Mouse (Mus musculus): ENCODE data around the gene Cadps. TPM values are rescaled to one million over a fixed set of nuclear protein-coding genes. Genes with fewer than 3 reads are reported as not detected.

Cadps gene
- polyA plus RNA-seq, 1 experiment from 2014 or later, result not detected

GRCm38 (mm10) chr14:12801100-12801499 is 21.8 kb downstream of the Cadps start:
- no peak overlapping the region for H3K4me3 ChIP-seq (ENCODE audit: inconsistent target)

GRCm38 (mm10) chr14:12798926-12799325 is 24.0 kb downstream of the Cadps start:
- no peak overlapping the region for H3K4me3 ChIP-seq (ENCODE audit: inconsistent target)
- no peaks in the 10 kb centered on the region for H3K36me3 ChIP-seq (ENCODE audit: inconsistent target)
- H3K27ac ChIP-seq, result no peak overlapping the region
- H3K79me2 ChIP-seq (ENCODE audit: inconsistent target), result no peaks in the 10 kb centered on the region

More at GRCm38 (mm10) chr14:12801100-12801499, 21.8 kb downstream of the Cadps start:
- WGBS (ENCODE audit: missing documents), result 57% methylated on average over 2 of the region's 2 CpGs
- no peaks in the 10 kb centered on the region for H3K36me3 ChIP-seq (ENCODE audit: inconsistent target)
- H3K27ac ChIP-seq, result no peak overlapping the region
- H3K79me2 ChIP-seq (ENCODE audit: inconsistent target), result no peaks in the 10 kb centered on the region

- 71% methylated on average over 1 of the region's 1 CpGs for WGBS (ENCODE audit: missing documents)
- no peak overlapping the region for H3K27ac ChIP-seq
- no peaks in the 10 kb centered on the region for H3K79me2 ChIP-seq (ENCODE audit: inconsistent target)
- H3K36me3 ChIP-seq (ENCODE audit: inconsistent target), result no peaks in the 10 kb centered on the region
- H3K4me3 ChIP-seq (ENCODE audit: inconsistent target), result no peak overlapping the region
Observed at GRCm38 (mm10) chr14:12784296-12784695, 38.6 kb downstream of the Cadps start.

- Histone ChIP-seq H3K79me2 (ENCODE audit: inconsistent target) (no peaks in the 10 kb centered on the region), H3K4me3 (ENCODE audit: inconsistent target) (no peak overlapping the region), H3K36me3 (ENCODE audit: inconsistent target) (no peaks in the 10 kb centered on the region), H3K27ac (no peak overlapping the region)
- WGBS (ENCODE audit: missing documents), result 93% methylated on average over 1 of the region's 1 CpGs
Observed at GRCm38 (mm10) chr14:12780016-12780415, 42.9 kb downstream of the Cadps start.

GRCm38 (mm10) chr14:12777990-12778389 is 44.9 kb downstream of the Cadps start:
- whole genome bisulfite sequencing (ENCODE audit: missing documents), result 78% methylated on average over 4 of the region's 4 CpGs
- H3K36me3 ChIP-seq (ENCODE audit: inconsistent target), result no peaks in the 10 kb centered on the region
- no peaks in the 10 kb centered on the region for H3K79me2 ChIP-seq (ENCODE audit: inconsistent target)
- no peak overlapping the region for H3K4me3 ChIP-seq (ENCODE audit: inconsistent target)
- no peak overlapping the region for H3K27ac ChIP-seq

- no peaks in the 10 kb centered on the region for H3K36me3 ChIP-seq (ENCODE audit: inconsistent target)
- no peaks in the 10 kb centered on the region for H3K79me2 ChIP-seq (ENCODE audit: inconsistent target)
- H3K4me3 ChIP-seq (ENCODE audit: inconsistent target), result no peak overlapping the region
- H3K27ac ChIP-seq, result no peak overlapping the region
- WGBS (ENCODE audit: missing documents), result 77% methylated on average over 1 of the region's 1 CpGs
Observed at GRCm38 (mm10) chr14:12768870-12769269, 54.0 kb downstream of the Cadps start.

GRCm38 (mm10) chr14:12753237-12753636 is 69.6 kb downstream of the Cadps start:
- 95% methylated on average over 4 of the region's 4 CpGs for WGBS (ENCODE audit: missing documents)
- Histone ChIP-seq H3K4me3 (ENCODE audit: inconsistent target) (no peak overlapping the region), H3K27ac (no peak overlapping the region), H3K79me2 (ENCODE audit: inconsistent target) (no peaks in the 10 kb centered on the region), H3K36me3 (ENCODE audit: inconsistent target) (no peaks in the 10 kb centered on the region)

GRCm38 (mm10) chr14:12751821-12752220 is 71.1 kb downstream of the Cadps start:
- no peak overlapping the region for H3K4me3 ChIP-seq (ENCODE audit: inconsistent target)
- no peak overlapping the region for H3K27ac ChIP-seq
- H3K79me2 ChIP-seq (ENCODE audit: inconsistent target), result no peaks in the 10 kb centered on the region
- 22% methylated on average over 1 of the region's 1 CpGs for WGBS (ENCODE audit: missing documents)
- H3K36me3 ChIP-seq (ENCODE audit: inconsistent target), result no peaks in the 10 kb centered on the region

- H3K36me3 ChIP-seq (ENCODE audit: inconsistent target), result no peaks in the 10 kb centered on the region
- H3K4me3 ChIP-seq (ENCODE audit: inconsistent target), result no peak overlapping the region
- no peak overlapping the region for H3K27ac ChIP-seq
- WGBS (ENCODE audit: missing documents), result 87% methylated on average over 2 of the region's 2 CpGs
- no peaks in the 10 kb centered on the region for H3K79me2 ChIP-seq (ENCODE audit: inconsistent target)
Observed at GRCm38 (mm10) chr14:12730979-12731378, 91.9 kb downstream of the Cadps start.

GRCm38 (mm10) chr14:12722452-12723194 is 100.3 kb downstream of the Cadps start:
- no peaks in the 10 kb centered on the region for H3K36me3 ChIP-seq (ENCODE audit: inconsistent target)
- H3K27ac ChIP-seq, result no peak overlapping the region
- H3K79me2 ChIP-seq (ENCODE audit: inconsistent target), result no peaks in the 10 kb centered on the region
- no peak overlapping the region for H3K4me3 ChIP-seq (ENCODE audit: inconsistent target)
- WGBS (ENCODE audit: missing documents), result 92% methylated on average over 1 of the region's 1 CpGs

- Histone ChIP-seq H3K27ac (no peak overlapping the region), H3K36me3 (ENCODE audit: inconsistent target) (no peaks in the 10 kb centered on the region), H3K79me2 (ENCODE audit: inconsistent target) (no peaks in the 10 kb centered on the region), H3K4me3 (ENCODE audit: inconsistent target) (no peak overlapping the region)
- WGBS (ENCODE audit: missing documents), result 70% methylated on average over 3 of the region's 3 CpGs
Observed at GRCm38 (mm10) chr14:12718766-12719165, 104.1 kb downstream of the Cadps start.

- no peaks in the 10 kb centered on the region for H3K36me3 ChIP-seq (ENCODE audit: inconsistent target)
- no peaks in the 10 kb centered on the region for H3K79me2 ChIP-seq (ENCODE audit: inconsistent target)
- H3K27ac ChIP-seq, result no peak overlapping the region
- H3K4me3 ChIP-seq (ENCODE audit: inconsistent target), result no peak overlapping the region
- 56% methylated on average over 2 of the region's 2 CpGs for WGBS (ENCODE audit: missing documents)
Observed at GRCm38 (mm10) chr14:12715906-12716659, 106.8 kb downstream of the Cadps start.

GRCm38 (mm10) chr14:12707395-12707794 is 115.5 kb downstream of the Cadps start:
- H3K36me3 ChIP-seq (ENCODE audit: inconsistent target), result no peaks in the 10 kb centered on the region
- H3K4me3 ChIP-seq (ENCODE audit: inconsistent target), result no peak overlapping the region
- H3K27ac ChIP-seq, result no peak overlapping the region
- H3K79me2 ChIP-seq (ENCODE audit: inconsistent target), result no peaks in the 10 kb centered on the region
- WGBS (ENCODE audit: missing documents), result 83% methylated on average over 3 of the region's 3 CpGs

GRCm38 (mm10) chr14:12704461-12704860 is 118.4 kb downstream of the Cadps start:
- Histone ChIP-seq H3K27ac (no peak overlapping the region), H3K79me2 (ENCODE audit: inconsistent target) (no peaks in the 10 kb centered on the region), H3K4me3 (ENCODE audit: inconsistent target) (no peak overlapping the region), H3K36me3 (ENCODE audit: inconsistent target) (no peaks in the 10 kb centered on the region)
- WGBS (ENCODE audit: missing documents), result 92% methylated on average over 2 of the region's 2 CpGs

- WGBS (ENCODE audit: missing documents), result 33% methylated on average over 1 of the region's 1 CpGs
- H3K36me3 ChIP-seq (ENCODE audit: inconsistent target), result no peaks in the 10 kb centered on the region
- H3K79me2 ChIP-seq (ENCODE audit: inconsistent target), result no peaks in the 10 kb centered on the region
- no peak overlapping the region for H3K4me3 ChIP-seq (ENCODE audit: inconsistent target)
- H3K27ac ChIP-seq, result no peak overlapping the region
Observed at GRCm38 (mm10) chr14:12690201-12690600, 132.7 kb downstream of the Cadps start.

Measured in macrophage (primary cell).